Mouse (Mus musculus) embryonic fibroblast, embryonic 13.5 days (primary cell): ENCODE measurements around the gene Samd4b. TPM values are rescaled to one million over a fixed set of nuclear protein-coding genes. Genes with fewer than 3 reads are reported as not detected.

Source experiments
- H3K27ac ChIP-seq: 2 replicates; pipeline ENCODE4 v1.5.1; 2012; ENCODE audit warnings: low read length, control low read depth, inconsistent platforms; ENCODE audit not compliant: insufficient read depth
- H3K4me1 ChIP-seq: 2 replicates; pipeline ENCODE4 v1.6.1; 2011; ENCODE audit warnings: low read length; ENCODE audit not compliant: control insufficient read depth, insufficient read depth
- H3K4me3 ChIP-seq: 2 replicates; pipeline ENCODE4 v1.5.1; 2011; ENCODE audit warnings: mild to moderate bottlenecking, control low read depth, low read length; ENCODE audit not compliant: insufficient read depth
- CTCF ChIP-seq: IDR thresholded peaks from 2 replicates; pipeline ENCODE4 v1.5.1; 2011; ENCODE audit warnings: mild to moderate bottlenecking, control low read depth, low read length, moderate library complexity, borderline replicate concordance; ENCODE audit not compliant: insufficient read depth
- POLR2A ChIP-seq: IDR thresholded peaks from 2 replicates; pipeline ENCODE4 v1.6.1; 2011; ENCODE audit warnings: low read depth, mild to moderate bottlenecking, control low read depth, low read length, moderate library complexity
- polyA plus RNA-seq: library from polyadenylated mRNA; stranded (reverse); fragments of >200 nt; gene quantifications from 2 replicates; pipeline ENCODE4 v1.2.4, GENCODE M21; 2011; ENCODE audit warnings: low read depth; ENCODE audit not compliant: missing spikeins, insufficient read length

Gene Samd4b
- polyA plus RNA-seq, 1 experiment = 69.3 TPM

DNA sequence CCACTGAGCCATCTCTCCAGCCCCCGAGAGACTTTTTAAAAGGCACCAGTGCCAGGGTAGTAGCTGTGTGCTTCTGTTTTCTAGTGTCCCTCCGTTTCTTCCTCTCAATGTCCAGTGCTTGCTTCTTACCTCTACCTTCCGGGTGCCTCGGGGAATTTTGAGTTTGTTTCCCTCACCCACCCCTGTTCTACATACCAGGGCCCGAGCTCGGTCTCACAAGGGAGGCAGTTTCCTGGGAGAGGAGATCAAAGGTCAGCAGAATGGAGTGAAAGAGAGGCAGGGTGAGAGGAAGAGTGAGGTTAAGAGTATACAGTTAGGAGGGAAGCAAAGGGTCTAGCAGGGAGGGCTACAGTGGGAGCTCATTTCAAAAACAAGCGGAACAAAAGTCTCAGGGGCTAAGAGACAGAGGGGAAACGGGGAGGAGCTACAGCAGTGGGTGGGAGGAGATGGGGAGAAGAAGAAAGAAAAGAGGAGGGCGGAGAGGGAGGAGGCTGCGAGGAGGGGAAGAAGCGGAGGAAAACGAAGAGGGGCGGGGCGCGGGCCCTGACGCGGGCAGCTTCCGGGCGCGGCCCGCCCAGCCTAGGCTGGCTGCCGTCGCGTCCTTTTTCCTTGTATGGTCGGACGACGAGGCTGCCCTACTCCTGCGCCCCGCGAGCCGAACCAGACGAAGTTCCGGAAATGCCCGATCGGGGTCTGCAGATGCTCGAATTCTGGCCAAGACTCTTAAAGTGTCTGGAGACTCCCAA lies 222.6 kb downstream of the Samd4b start:
- Histone ChIP-seq H3K4me3 (peak overlapping the region; percentile 52), H3K4me1 (peaks cover 3% of the 10 kb centered on the region; the same call in 1 of the 2 replicates), H3K27ac (peak overlapping the region; percentile 99)
- TF ChIP-seq POLR2A = peak; percentile 69
- no peak for TF ChIP-seq CTCF

DNA sequence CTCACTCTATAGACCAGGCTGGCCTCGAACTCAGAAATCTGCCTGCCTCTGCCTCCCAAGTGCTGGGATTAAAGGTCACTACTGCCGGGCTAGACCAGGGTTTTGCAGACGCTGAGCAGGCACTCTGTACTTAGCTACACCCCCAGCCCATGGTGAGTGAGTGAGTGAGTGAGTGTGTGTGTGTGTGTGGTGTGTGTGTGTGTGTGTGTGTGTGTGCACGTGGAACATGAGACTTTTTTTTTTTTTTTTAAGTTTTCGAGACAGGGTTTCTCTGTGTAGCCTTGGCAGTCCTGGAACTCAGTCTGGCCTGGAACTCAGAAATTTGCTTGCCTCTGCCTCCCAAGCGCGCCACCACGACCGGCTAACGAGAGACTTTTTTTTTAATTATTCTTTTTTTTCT lies 223.3 kb downstream of the Samd4b start:
- Histone ChIP-seq H3K27ac (peak overlapping the region; percentile 97), H3K4me3 (no peak overlapping the region), H3K4me1 (peaks cover 8% of the 10 kb centered on the region; the same call in 1 of the 2 replicates)
- no peak for TF ChIP-seq CTCF
- no peak for TF ChIP-seq POLR2A

DNA sequence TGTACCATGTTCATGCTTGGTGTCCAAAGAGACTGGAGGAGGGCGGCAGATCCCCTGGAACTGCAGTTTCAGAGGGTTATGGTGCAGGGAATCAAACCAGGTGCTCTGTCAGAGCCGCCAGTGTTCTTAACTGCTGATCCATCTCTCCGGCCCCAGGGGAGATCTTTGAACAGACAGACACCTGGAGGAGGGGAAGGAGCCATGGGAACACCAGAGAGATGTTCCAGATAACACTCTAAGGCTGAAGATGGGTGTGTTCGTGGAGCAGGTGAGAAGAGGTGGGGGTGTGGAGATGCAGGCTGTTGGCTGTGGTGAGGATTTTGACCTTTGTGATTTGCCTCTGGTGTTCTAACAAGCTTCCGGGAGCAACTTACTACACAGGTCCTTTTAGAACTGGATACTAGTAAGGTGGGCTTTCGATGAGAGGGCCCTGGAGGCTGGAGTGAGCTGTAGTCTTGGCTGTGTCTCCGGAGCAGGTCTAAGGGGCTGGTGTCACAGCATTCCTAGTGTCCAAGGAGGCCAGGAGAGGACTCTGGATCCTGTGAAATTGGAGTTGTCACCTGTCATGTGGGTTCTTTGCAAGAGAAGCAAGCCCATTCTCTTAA lies 224.0 kb downstream of the Samd4b start:
- peaks cover 11% of the 10 kb centered on the region; the same call in 1 of the 2 replicates for H3K4me1 ChIP-seq
- H3K27ac ChIP-seq = peak overlapping the region; percentile 15; the same call in 1 of the 2 replicates
- H3K4me3 ChIP-seq = no peak overlapping the region
- TF ChIP-seq POLR2A (no peak), CTCF (no peak)

DNA sequence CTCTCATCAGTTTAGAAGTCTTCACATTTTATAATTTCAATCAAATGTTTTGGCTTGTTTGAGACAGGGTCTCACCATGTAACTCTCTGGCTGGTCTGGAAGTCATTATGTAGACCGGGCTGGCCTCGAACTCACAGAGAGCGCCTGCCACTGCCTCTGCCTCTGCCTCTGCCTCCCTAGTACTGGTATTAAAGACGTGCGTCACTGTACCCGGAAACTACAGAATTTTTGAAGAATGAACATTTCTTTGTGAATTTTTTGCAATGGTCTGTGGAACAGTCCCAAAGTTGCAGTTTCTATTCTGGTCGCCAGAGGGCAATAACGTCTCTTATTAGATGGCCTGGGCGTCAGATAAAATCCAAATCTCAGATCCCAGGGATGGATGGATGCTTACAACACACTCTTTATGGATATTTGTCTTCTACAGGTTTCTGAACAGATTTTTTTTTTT lies 224.8 kb downstream of the Samd4b start:
- H3K27ac ChIP-seq = peak overlapping the region; percentile 87
- peaks cover 13% of the 10 kb centered on the region; the same call in 1 of the 2 replicates for H3K4me1 ChIP-seq
- H3K4me3 ChIP-seq = peak overlapping the region; percentile 17; the same call in 1 of the 2 replicates
- TF ChIP-seq CTCF (no peak), POLR2A (no peak)

DNA sequence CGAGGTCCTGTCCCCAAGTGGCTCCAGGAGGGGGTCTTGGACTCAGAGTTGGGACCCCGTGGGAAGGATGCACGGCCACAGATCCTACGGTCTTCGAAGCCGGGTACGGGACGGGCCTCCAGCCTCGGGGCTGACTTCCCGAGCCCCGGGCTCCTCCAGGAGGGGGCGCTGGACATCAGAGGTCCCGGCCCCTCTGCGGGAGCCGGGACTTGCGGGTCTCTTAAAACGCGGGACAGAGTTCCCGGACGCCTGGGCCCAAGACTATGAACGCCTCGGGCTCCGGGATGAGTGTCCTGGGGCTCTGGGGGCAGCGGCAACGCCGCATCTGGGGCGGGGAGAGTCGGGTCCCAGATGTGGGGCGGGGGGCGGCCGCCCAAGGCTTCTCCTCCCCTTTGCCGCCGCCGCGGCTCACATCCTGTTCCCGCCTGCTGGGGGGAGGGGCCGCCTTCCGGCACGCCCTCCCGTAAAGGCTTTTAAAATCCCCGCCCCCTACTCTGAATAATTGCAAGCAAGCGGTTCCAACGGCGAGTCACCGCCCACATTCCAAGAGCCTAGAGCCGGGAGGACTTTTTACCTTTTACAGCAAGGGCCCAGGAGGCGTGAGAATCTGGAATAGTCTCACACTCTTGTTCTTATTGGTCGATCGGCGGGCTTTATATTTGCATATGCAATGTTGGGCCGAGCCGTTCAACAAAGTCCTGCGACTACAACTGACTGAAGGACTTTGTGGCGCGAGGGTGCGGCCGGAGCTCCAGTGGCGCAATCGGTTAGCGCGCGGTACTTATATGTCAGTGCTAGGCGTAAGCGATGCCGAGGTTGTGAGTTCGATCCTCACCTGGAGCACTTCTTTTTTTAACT lies 225.5 kb downstream of the Samd4b start, which contains the start of gene Plekhg2:
Gene Plekhg2, minus strand, starts transcription at position 349 of the 858 bp plus-strand sequence.
- Histone ChIP-seq H3K27ac (peak within 1 kb of the TSS; percentile 96), H3K4me1 (peaks cover 13% of the 10 kb centered on the region; the same call in 1 of the 2 replicates), H3K4me3 (peak within 1 kb of the TSS; percentile 97)
- TF ChIP-seq POLR2A (peak; percentile 82), CTCF (no peak)

DNA sequence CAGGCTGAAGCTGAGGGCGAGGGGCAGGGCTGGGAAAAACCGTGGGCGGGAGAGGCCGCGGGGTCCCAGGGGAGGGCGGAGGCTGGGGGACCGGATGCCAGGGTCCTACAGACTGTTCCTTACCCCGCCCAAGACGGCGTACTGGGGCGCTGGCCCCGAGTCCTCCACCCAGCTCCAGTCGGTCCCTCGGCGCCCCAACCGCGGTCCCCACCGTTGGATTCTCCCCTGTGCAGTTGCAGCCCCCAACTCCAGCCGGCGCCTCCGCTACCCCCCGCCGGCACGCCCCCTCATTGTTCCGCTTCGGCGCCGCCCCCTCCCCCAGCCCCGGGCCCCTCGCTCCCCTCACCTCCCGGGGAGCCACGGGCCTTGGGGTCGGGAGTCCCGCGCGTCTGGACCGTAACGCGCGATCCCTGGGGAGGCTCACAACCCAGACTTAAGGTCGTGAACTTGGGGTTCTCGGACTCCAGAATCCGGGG lies 226.4 kb downstream of the Samd4b start:
- Histone ChIP-seq H3K4me3 (peak overlapping the region; percentile 97), H3K4me1 (peaks cover 13% of the 10 kb centered on the region; the same call in 1 of the 2 replicates), H3K27ac (peak overlapping the region; percentile 96)
- TF ChIP-seq CTCF (no peak), POLR2A (peak; percentile 51; the same call in 1 of the 2 replicates)

DNA sequence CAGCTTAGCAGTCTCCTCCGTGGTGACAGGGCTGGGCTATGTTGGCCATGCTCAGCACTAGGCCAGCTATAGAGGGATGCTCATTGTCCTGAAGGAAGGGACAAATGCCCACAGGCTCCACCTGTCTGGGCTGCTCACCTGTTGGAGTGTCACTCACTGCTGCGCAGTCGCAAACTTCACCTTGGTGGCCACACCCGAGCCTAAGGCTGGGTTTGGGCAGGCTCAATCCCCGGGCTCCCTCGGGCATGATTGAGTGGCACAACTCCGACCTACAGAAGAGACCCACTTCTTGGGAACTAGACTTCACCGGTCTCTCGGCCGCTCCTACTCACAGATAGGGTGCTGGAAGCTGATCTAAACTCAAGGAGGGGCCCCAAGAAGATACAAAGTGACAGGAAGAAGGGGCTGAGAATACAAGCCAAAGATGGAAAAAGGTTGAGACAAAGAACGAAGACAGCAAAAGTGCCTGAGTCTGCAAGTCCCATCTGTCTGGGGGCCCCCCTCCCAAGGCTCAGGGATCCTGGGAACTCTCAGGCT lies 226.9 kb downstream of the Samd4b start:
- peak overlapping the region; percentile 97 for H3K4me3 ChIP-seq
- H3K27ac ChIP-seq = peak overlapping the region; percentile 55; the same call in 1 of the 2 replicates
- peaks cover 13% of the 10 kb centered on the region; the same call in 1 of the 2 replicates for H3K4me1 ChIP-seq
- TF ChIP-seq CTCF = no peak
- TF ChIP-seq POLR2A = no peak

DNA sequence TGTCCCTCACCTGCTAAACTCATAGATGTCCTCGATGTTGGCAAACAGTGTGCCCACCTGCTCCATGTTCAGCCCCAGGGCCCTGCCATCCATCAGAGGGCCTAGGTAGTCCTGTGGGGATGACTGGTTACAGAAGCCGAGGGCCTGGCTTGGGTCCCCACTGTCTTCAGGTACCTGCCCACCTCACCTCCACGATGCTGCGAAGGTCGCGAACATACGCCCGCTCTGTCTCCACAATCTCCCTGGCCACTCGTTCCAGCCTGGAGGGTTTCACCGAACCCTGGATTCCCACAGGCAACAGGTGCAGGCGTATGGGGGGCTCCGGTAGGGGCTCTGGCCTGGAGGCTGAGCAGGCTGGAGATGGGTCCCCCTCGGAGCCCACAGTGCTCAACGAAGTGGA lies 227.9 kb downstream of the Samd4b start:
- Histone ChIP-seq H3K4me3 (peak overlapping the region; percentile 97), H3K27ac (no peak overlapping the region), H3K4me1 (peaks cover 13% of the 10 kb centered on the region; the same call in 1 of the 2 replicates)
- no peak for TF ChIP-seq POLR2A
- no peak for TF ChIP-seq CTCF
